Mouse (Mus musculus) layer of hippocampus, adult 18-20 months (tissue): ENCODE measurements around the gene Tgm7. TPM values are rescaled to one million over a fixed set of nuclear protein-coding genes. Genes with fewer than 3 reads are reported as not detected.

ENCODE experiments used
- DNase-seq, 2 experiments: peaks; one replicate each; pipeline ENCODE4 v3.0.0; 2022; ENCODE audit warnings: low spot score in 2 of 2
- total RNA-seq, 2 experiments: library from RNA; stranded (reverse); gene quantifications; 2 replicates each; pipeline ENCODE4 v1.2.3; 2021

Gene Tgm7
- total RNA-seq, 2 experiments from 2014 or later = 0.20 TPM

DNA sequence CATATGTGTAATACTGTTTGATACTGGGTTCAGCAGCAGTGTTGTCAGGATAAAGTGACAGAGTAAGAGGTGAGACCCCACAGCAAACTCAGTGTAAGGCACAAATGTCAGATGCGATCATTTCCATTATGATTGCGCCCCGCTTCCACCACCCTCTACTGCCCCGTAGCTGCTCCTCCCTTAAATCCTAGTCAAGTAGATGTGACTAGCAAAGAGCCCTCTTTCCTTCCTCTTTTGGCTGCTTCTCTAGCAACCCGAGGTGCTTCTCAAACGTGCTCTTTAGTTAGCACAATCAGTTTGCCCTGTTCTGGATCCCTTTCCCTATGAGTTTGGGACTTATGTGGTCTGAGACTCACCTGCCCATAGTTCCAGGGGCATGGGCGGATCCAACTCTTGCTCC lies 34.8 kb downstream of the Tgm7 start:
- no peak for DNase-seq

DNA sequence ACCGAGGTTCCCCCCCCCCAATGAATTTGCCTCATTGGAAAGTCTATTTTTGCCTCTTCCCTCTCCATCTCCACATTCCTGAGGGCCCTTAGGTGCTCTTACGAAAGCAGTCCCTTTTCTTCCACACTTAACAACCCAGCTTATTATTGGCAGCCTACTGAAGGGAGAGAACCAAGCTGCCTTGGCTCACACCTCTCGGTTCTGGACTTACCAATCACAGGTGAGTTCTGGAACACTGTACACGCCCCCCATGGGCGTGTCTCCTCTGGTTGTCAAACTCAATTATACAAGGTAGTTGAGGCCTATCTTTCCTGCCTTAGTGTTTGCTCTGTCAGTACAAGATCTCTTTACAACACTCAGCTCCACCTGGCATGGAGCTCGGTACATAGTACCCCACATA lies 37.7 kb downstream of the Tgm7 start:
- no peak for DNase-seq

DNA sequence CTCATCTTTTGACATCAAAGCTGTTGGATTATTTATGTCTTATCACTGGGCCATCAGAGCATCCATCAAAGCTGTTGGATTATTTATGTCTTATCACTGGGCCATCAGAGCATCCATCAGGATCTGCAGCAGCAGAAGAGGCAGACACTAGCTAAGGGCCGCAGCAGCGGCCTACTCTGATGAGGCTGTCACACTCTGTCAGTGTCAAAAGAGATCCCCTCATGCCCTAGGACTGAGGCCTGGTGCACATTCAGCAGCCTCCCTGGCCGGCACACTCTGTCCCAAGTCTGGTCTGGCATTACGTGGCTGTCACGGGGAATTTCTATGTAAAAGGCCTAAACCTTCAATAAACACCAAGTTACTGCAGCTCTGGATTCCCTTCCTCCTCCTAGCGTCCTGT lies 40.1 kb downstream of the Tgm7 start:
- no peak for DNase-seq

DNA sequence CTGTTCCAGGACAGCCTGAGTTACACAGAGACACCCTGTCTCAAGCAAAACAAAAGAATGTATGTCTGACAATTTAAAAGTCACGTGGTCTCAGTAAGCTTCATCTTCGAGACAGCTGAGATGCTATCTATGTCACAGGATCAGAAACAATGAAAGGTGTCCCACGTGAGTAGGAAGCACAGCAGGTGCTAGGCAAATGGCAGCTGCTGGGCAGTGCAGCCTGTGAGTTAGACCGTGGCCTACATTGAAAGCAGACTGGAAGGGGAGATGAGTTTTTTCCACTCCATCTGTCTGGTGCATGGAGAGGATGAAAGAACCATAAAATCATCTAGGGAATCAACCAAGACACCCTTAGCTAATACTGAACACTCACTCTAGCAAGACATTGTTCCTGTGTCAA lies 42.5 kb downstream of the Tgm7 start:
- DNase-seq = no peak

DNA sequence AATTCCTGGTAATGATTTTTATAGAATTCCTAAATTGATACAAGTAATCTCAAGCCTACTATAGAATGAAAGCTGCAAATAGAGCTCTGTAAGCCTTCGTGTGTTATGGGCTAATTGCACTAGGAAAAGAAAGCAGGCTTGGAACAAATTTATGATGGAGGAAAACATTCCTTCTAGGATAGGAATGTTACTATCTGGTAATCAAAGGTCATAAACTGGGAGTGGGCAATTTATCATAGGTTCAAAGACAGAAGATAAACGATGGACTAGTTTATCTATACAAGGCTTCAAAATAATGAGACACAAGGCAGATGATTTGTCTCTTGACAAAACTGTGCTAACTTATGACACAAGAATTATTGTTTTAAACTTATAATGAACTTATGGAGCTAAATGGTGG lies 48.3 kb downstream of the Tgm7 start:
- DNase-seq = no peak

DNA sequence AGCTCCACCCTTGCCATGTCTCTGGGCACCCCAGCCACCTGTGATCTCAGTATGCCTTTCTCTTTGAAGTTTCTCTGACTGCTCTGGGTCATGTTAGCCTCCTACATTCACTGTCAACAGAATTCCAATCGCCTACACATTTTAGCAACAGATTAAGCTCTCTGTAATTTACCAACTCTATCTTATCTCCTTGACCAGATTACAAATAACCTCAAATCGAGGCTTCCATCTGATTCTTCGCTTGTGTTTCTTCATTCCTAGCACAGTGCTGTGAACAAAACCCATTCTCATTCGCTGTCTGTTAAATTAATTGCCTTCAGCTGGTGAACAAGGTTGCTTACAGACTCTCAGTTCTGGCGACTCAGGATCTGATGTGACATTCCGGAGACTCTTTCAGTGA lies 51.6 kb downstream of the Tgm7 start:
- no peak for DNase-seq

DNA sequence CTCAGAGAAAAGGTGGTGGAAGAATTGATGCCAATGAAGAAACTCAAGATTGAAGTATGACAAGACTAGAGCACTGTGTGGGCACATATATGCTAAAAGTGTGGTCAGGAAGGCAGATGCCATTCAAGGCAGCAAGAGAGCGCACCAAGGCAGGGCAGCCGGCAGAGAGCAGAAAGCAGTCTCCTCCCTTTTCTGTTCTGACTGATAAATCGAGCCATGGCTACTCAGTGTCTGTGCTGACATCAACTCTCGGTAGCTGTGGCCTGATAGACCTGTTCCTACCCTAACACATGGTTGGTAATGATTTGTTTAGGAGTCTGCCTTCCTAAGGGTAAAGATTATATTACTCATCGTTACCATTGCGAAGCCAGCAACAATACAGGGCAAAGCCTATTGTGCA lies 53.7 kb downstream of the Tgm7 start:
- no peak for DNase-seq

DNA sequence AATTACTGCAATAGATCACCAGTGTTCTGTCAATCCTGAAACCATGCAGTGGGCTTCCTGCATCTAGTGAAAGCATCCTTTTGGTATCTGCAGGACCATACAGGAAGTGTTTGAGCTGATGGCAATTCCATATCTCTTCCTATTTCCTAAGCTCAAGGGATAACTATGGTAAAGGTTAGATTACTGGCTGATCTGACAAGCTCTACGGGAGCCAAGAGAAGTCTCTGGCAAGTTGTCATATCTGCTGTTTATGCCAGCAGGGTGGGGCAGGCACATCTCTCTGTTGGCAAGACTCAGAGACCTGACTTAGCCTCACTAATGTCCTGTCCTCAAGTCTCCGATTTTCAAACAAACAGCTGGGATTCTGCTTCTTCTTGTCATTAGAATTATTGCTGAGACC lies 55.5 kb downstream of the Tgm7 start:
- DNase-seq = no peak

DNA sequence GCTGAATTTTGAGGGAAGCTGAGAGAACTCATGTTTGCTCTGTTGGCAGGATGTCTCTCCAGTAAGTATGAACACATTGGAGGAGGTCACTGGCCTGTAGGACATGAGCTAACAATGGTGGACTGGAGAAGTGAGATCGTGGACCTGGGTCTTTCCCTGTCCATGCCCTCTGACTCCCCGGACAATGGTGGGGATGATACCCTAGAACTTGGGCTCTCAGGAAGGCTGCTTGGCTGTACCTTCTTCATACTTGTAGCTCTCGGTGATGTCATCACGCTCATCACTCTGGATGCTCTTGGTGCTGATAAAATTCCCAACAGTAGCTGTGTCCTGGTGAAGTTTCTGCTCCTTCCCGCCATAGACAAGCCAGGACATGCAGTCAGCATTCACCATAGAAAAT lies 57.4 kb downstream of the Tgm7 start:
- no peak for DNase-seq

DNA sequence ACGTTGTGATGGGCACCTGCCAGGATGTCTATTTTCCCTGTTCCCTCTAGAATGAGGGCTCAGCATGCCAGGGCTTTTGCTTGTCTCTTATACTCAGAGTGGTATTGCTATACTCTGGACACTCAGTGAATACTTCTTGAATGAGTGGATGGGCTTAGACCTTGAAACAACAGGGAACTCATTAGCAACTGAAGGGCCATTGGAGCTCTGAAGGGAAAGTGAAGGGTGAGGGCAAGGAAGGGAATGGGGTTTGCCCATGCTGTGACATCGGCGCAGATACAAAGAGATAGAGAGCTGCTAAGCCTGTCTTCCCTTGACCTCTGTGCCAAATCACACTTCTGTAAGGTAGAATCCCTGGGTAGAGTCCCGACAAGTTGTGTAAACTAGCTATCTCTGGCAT lies 63.9 kb downstream of the Tgm7 start:
- DNase-seq = no peak

Other genes with a start within 250 kb of the Tgm7 start
- gene Ubr1, start 139.1 kb downstream of the Tgm7 start, total RNA-seq = 10 to 100 TPM; 40.2 to 44.3 TPM
- gene Tmem62, start 132.8 kb downstream of the Tgm7 start, total RNA-seq = 10 to 100 TPM; 22.0 to 23.1 TPM
- 10 to 100 TPM; 57.6 to 64.0 TPM for gene Ccndbp1, start 101.4 kb downstream of the Tgm7 start, total RNA-seq
- not detected for gene Epb42, start 72.7 kb downstream of the Tgm7 start, total RNA-seq
- gene Tgm5, start 24.0 kb downstream of the Tgm7 start, total RNA-seq = not detected
- 10 to 100 TPM; 20.2 to 21.1 TPM for gene Adal, start 30.6 kb upstream of the Tgm7 start, total RNA-seq
- 1 to 10 TPM; 6.3 to 6.9 TPM for gene Lcmt2, start 30.9 kb upstream of the Tgm7 start, total RNA-seq
- 10 to 100 TPM; 37.1 to 37.4 TPM for gene Tubgcp4, start 60.9 kb upstream of the Tgm7 start, total RNA-seq
- gene Zscan29, start 61.3 kb upstream of the Tgm7 start, total RNA-seq = 1 to 10 TPM; 6.5 to 7.0 TPM
- 100 to 1,000 TPM; 128 to 144 TPM for gene Trp53bp1, start 161.6 kb upstream of the Tgm7 start, total RNA-seq
- gene Map1a, start 179.8 kb upstream of the Tgm7 start, total RNA-seq = 100 to 1,000 TPM; 595 to 602 TPM
- gene Ppip5k1, start 245.6 kb upstream of the Tgm7 start, total RNA-seq = 100 to 1,000 TPM; 106 to 109 TPM
- 100 to 1,000 TPM; 380 to 418 TPM for gene Ckmt1, start 247.9 kb upstream of the Tgm7 start, total RNA-seq